Mouse (Mus musculus) hindbrain, embryonic 15.5 days (tissue): ENCODE results near the gene Prpsap1. TPM values are rescaled to one million over a fixed set of nuclear protein-coding genes. Genes with fewer than 3 reads are reported as not detected.

Source experiments
- ATAC-seq: fragments of 200-750 bp; cut with Nextera tagmentation; 2 replicates; pipeline ENCODE4 v1.8.0; 2017; ENCODE audit warnings: low read depth, moderate number of reproducible peaks, moderate TSS enrichment; ENCODE audit not compliant: low FRiP score
- H3K27ac ChIP-seq: fragments of 300-500 bp; sonication (generic); replicated peaks from 2 replicates; pipeline ENCODE4 v1.5.1; 2015; ENCODE audit warnings: mild to moderate bottlenecking, inconsistent platforms
- H3K27me3 ChIP-seq: fragments of 300-500 bp; sonication (generic); 2 replicates; pipeline ENCODE4 v1.6.1; 2015; ENCODE audit warnings: control low read depth, inconsistent platforms
- H3K36me3 ChIP-seq: fragments of 300-500 bp; sonication (generic); 2 replicates; pipeline ENCODE4 v1.6.1; 2015; ENCODE audit warnings: control low read depth, inconsistent platforms
- H3K4me1 ChIP-seq: fragments of 300-500 bp; sonication (generic); replicated peaks from 2 replicates; pipeline ENCODE4 v1.6.1; 2015; ENCODE audit warnings: control low read depth, inconsistent platforms
- H3K4me2 ChIP-seq: fragments of 300-500 bp; sonication (generic); 2 replicates; pipeline ENCODE4 v1.6.1; 2015; ENCODE audit warnings: moderate library complexity, mild to moderate bottlenecking, inconsistent platforms
- H3K4me3 ChIP-seq: fragments of 300-500 bp; sonication (generic); 2 replicates; pipeline ENCODE4 v1.5.1; 2015; ENCODE audit warnings: mild to moderate bottlenecking, inconsistent platforms
- H3K9ac ChIP-seq: fragments of 300-500 bp; sonication (generic); 2 replicates; pipeline ENCODE4 v1.6.1; 2015; ENCODE audit warnings: inconsistent platforms
- H3K9me3 ChIP-seq: fragments of 300-500 bp; sonication (generic); 2 replicates; pipeline ENCODE4 v1.6.1; 2016; ENCODE audit warnings: control low read depth, inconsistent platforms
- WGBS: fragments of 180-500 bp; shearing (Covaris S2); methylation state at CpG from one replicate; pipeline ENCODE4 v1.1.7; 2015; 5-methylcytosine and 5-hydroxymethylcytosine counted together
- polyA plus RNA-seq: library from polyadenylated mRNA; unstranded; fragments of >200 nt; fragmentation: Nextera tagmentation; extraction: Ambion mirVana; gene quantifications from 2 replicates; pipeline ENCODE4 v1.2.1, GENCODE M21; 2015

The Prpsap1 gene
- polyA plus RNA-seq, 1 experiment from 2014 or later: 186 TPM

DNA sequence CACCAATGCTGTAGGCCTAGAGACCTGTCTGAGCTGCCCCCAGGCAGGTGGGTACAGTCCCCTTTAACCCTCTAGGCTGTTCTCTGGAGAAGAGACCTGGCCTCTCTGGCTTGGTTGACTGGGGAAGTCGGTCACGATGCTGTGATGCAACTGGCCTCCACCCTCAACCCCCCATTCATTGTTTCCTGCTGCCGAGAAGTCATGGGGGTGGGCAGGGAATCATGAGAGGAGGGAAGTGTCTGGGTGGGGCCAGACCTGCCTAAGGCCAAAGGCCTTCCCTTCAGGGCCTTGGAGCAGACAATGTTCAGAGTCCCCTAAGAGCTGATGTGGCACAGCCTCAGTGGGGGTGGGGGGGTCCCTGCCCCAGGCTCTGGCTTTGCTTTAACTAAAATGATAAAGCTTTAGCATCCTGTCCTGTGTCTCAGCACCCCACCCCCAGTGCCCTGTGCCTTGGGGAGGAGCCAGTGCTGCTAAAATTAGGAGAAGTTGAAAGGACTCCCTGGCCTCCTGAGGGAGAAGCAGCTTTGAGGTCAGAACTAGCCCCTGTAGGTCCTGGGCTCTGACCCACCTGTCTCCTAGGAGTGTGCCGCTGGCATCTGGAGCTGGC is 57.2 kb downstream of the Prpsap1 start:
- H3K9me3 ChIP-seq: no peaks in the 10 kb centered on the region
- H3K27me3 ChIP-seq: no peaks in the 10 kb centered on the region
- no peak overlapping the region for H3K27ac ChIP-seq
- peaks cover 29% of the 10 kb centered on the region for H3K4me1 ChIP-seq
- no peak for ATAC-seq
- H3K9ac ChIP-seq: 0 out of 2 replicates have a peak overlapping the region, but pooled peaks have one; percentile 17
- no peak overlapping the region for H3K4me3 ChIP-seq
- H3K4me2 ChIP-seq: peak overlapping the region; percentile 74
- 60% methylated on average over 4 of the region's 4 CpGs for WGBS
- H3K36me3 ChIP-seq: peaks cover 3% of the 10 kb centered on the region; the same call in 1 of the 2 replicates

DNA sequence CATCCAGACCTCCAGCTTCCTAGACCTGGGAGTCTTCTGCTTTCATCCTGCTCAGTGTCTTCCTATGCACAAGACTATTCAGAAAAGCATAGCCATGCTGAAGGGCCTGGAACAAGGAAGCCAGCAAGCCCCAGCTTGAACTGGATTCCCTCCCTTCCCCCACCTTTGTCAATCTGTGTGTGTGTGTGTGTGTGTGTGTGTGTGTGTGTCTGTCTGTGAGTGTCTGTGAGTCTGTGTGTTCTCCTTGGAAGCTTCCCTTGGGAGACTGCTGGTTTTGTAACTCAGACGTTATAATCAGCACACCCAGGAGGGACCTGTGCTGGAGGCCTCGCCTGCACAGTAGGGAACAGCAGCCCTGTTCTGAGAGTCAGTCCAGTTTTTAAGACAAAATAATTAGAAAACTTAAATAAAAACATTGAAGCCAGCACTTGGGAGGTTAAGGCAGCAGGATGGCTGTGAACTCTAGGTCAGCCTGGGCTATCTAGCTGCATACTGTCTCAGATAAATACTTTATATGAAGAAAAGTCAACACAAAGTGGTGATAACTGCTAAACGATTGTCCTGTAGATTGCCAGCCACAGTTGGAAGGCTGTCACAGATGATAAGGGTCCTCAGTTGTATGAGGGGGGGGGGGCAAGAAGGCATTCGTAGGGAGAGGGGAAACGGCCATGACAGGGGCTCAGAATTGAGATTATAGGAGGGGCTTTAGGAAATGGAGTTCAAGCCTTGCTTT is 57.8 kb downstream of the Prpsap1 start:
- peak overlapping the region; percentile 74 for H3K4me2 ChIP-seq
- peaks cover 29% of the 10 kb centered on the region for H3K4me1 ChIP-seq
- no peaks in the 10 kb centered on the region for H3K27me3 ChIP-seq
- peak overlapping the region; percentile 65 for H3K4me3 ChIP-seq
- no peak for ATAC-seq
- H3K27ac ChIP-seq: 0 out of 2 replicates have a peak overlapping the region, but pooled peaks have one; percentile 11
- no peaks in the 10 kb centered on the region for H3K9me3 ChIP-seq
- H3K9ac ChIP-seq: peak overlapping the region; percentile 65; the same call in 1 of the 2 replicates
- peaks cover 3% of the 10 kb centered on the region; the same call in 1 of the 2 replicates for H3K36me3 ChIP-seq
- WGBS: 54% methylated on average over 5 of the region's 5 CpGs

DNA sequence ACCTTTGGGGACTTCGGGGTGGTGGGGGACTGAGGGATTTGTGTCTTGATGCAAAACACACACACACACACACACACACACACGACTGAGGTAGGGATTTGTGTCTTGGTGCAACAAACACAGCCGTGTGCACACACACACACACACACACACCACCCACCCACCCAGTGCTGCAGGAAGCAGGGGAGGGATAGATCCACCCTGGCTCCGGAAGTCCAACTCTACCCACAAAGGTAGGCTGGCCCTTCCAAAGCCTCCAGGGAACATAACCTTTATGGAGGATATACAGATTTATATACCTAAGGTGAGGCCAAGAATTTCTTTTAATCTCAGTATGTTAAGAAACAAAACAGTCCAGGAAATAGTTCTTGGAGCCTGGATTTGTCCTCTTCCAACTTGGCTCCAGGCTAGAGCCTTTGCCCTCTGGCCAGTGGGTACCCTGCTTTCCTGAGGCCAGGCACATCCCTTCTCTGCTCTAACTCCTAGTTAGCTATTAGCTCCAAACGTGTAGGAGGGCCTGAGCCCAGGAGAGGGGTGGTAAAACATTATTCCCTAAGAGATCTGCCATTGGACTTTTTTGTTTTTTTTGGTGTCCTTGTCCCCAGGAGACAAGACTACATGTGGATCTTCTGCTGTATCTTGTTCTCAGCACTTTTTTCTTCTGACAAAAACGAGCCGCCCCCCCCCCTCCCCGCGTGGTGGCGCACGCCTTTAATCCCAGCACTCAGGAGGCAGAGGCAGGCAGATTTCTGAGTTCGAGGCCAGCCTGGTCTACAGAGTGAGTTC is 58.8 kb downstream of the Prpsap1 start:
- H3K27me3 ChIP-seq: no peaks in the 10 kb centered on the region
- H3K36me3 ChIP-seq: peaks cover 3% of the 10 kb centered on the region; the same call in 1 of the 2 replicates

DNA sequence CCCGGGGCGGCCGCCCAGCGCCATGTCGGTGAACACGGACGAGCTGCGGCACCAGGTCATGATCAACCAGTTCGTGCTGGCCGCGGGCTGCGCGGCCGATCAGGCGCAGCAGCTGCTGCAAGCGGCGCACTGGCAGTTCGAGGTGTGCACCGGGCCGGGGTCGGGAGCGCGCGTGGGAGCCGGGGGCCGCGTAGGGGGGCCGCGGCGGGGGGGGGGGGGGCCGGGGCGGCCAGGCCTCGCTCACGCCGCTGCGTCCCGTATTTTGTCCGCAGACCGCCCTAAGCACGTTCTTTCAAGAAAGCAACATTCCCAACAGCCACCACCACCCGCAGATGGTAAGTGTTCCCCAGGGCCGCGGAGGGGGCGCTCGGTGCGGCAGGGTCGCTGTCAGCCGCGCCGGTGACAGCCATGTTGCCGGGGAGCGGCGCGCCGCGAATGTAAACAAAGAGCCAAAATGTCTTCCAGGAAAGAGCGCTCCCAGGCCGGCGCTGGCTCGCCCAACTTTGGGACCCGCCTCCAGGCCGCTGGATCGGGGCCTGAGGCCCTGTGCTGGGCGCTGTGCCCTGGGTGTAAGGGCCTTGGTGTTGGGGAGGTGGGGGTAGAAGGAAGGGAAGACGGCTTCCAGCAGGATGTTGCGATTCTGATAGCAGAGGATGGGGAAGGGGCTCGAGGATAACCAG is 59.6 kb downstream of the Prpsap1 start:
- H3K4me3 ChIP-seq: peak overlapping the region; percentile 65
- no peaks in the 10 kb centered on the region for H3K27me3 ChIP-seq
- H3K36me3 ChIP-seq: peaks cover 3% of the 10 kb centered on the region; the same call in 1 of the 2 replicates
- peak overlapping the region; percentile 74 for H3K4me2 ChIP-seq
- under 1% methylated on average over 33 of the region's 67 CpGs for WGBS
- H3K4me1 ChIP-seq: peaks cover 29% of the 10 kb centered on the region
- H3K9me3 ChIP-seq: no peaks in the 10 kb centered on the region
- ATAC-seq: peak; percentile 1; the same call in 1 of the 2 replicates
- peak overlapping the region; percentile 89 for H3K27ac ChIP-seq
- H3K9ac ChIP-seq: peak overlapping the region; percentile 65

More for the DNA sequence above, 58.8 kb downstream of the Prpsap1 start:
- Histone ChIP-seq H3K27ac (peak overlapping the region; percentile 89), H3K4me2 (peak overlapping the region; percentile 74), H3K9me3 (no peaks in the 10 kb centered on the region), H3K9ac (peak overlapping the region; percentile 65), H3K4me3 (peak overlapping the region; percentile 65), H3K4me1 (peaks cover 29% of the 10 kb centered on the region)
- ATAC-seq: no peak
- WGBS: 51% methylated on average over 12 of the region's 12 CpGs

DNA sequence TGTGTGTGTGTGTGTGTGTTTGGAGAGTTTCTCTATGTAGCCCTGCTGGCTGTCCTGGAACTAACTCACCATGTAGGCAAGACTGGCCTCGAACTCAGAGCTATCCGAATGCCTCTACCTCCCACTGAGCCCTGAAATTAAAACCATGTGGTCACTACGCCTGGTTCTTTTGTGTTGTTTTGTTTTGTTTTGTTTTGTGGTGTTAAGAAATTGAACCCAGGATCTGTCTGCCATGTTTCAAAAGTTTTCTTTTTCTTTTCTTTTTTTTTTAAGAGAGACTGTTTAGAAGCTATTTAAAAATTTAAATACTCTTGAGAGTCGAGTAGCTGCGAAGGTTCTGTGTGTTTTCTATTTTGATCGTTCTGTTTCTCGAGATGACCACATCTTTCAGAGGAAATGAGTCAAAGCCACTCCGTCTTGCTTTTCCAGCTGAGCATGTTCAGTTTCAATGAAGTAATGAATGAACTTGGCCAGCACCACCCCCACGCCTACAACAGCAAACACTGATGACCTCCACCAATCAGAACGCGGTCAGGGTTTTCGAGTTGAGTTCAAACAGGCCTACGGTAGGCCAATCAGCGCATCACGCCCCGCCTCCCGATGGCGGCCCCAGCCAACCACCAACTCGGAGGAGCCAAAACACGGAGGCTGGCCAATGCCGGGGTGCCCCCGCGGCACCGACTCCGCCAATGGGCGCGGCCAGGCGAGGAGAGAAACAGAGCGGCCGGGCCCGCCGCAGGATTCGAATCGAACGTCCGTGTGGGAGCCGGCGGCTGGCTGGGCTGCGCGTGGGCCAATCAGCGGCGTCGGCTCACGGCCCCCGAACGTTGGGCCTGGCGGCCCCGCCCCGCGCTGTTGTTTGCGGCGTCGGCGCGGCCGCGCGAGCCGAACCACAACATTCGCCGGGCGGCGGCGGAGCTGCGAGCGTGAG is 60.4 kb downstream of the Prpsap1 start, which contains the start of gene Ubald2:
Gene Ubald2 (plus strand): TSS at position 739 of the 931 bp plus-strand sequence.
- no peaks in the 10 kb centered on the region for H3K9me3 ChIP-seq
- peaks cover 3% of the 10 kb centered on the region; the same call in 1 of the 2 replicates for H3K36me3 ChIP-seq
- peak within 1 kb of the TSS; percentile 65 for H3K4me3 ChIP-seq
- no peaks in the 10 kb centered on the region for H3K27me3 ChIP-seq
- H3K4me1 ChIP-seq: peaks cover 29% of the 10 kb centered on the region
- peak; percentile 99 for ATAC-seq
- WGBS: 3% methylated on average over 50 of the region's 66 CpGs
- peak within 1 kb of the TSS; percentile 65 for H3K9ac ChIP-seq
- H3K4me2 ChIP-seq: peak within 1 kb of the TSS; percentile 74
- peak within 1 kb of the TSS; percentile 89 for H3K27ac ChIP-seq

DNA sequence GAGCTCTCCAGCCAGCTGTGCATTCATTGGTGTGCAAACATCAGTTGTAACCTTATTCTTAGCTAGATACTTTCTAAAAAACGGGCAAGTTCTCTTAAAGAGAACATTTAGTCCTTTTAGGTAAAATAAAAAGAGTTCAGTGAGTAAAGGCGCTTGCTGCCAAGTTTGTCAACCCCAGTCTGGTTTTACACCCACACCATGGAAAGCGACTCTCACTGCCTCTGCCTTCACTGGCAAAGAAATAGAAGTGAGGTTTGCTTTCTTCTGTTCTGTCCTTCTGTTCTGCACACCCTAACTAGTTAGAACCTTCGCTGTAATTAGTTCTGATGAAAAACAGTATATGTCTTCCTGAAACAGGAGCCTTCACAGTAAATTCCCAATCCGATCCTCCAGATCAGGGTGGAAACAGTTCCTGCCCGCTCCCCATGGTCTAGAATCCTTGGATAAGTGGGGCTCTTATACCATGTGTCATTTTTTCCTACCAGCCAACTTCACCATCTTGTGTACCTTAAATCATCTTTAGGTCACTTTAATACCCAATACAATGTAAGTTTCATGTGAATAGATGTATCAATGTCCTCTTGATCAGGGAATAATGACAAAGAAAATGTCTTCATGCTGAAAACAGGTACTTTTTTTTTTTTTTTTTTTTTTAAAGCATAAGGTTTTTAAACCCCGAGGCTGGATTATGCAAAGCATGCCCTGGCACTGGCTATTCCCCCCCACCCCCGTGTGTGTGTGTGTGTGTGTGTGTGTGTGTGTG is 61.2 kb downstream of the Prpsap1 start:
- Histone ChIP-seq H3K27ac (no peak overlapping the region), H3K9ac (no peak overlapping the region), H3K9me3 (no peaks in the 10 kb centered on the region), H3K36me3 (peaks cover 3% of the 10 kb centered on the region; the same call in 1 of the 2 replicates), H3K4me2 (no peak overlapping the region), H3K4me3 (no peak overlapping the region), H3K27me3 (no peaks in the 10 kb centered on the region), H3K4me1 (peaks cover 29% of the 10 kb centered on the region)
- WGBS: 64% methylated on average over 8 of the region's 8 CpGs
- ATAC-seq: no peak

DNA sequence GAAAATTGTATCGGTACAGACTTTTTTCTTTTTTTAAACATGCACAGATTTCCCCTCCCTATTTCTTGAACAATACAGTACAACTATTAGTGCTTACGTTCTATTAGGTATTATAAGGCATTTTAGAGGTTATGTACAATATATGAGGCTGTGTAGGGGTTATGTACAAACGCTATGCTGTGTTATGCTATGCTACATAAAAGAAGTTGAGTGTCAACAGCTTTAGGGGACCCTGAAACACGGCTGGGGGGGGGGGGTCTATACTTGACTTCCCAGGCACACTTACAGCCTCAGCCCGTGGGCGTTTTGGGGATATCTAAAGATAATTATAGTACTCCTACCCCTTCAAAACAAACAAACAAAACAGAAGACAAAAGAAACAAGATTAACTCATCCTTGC is 61.9 kb downstream of the Prpsap1 start:
- no peaks in the 10 kb centered on the region for H3K9me3 ChIP-seq
- no peak overlapping the region for H3K4me3 ChIP-seq
- 57% methylated on average over 6 of the region's 6 CpGs for WGBS
- H3K36me3 ChIP-seq: no peaks in the 10 kb centered on the region
- H3K27me3 ChIP-seq: no peaks in the 10 kb centered on the region
- H3K9ac ChIP-seq: no peak overlapping the region
- no peak overlapping the region for H3K27ac ChIP-seq
- H3K4me2 ChIP-seq: no peak overlapping the region
- H3K4me1 ChIP-seq: peaks cover 23% of the 10 kb centered on the region
- ATAC-seq: no peak

DNA sequence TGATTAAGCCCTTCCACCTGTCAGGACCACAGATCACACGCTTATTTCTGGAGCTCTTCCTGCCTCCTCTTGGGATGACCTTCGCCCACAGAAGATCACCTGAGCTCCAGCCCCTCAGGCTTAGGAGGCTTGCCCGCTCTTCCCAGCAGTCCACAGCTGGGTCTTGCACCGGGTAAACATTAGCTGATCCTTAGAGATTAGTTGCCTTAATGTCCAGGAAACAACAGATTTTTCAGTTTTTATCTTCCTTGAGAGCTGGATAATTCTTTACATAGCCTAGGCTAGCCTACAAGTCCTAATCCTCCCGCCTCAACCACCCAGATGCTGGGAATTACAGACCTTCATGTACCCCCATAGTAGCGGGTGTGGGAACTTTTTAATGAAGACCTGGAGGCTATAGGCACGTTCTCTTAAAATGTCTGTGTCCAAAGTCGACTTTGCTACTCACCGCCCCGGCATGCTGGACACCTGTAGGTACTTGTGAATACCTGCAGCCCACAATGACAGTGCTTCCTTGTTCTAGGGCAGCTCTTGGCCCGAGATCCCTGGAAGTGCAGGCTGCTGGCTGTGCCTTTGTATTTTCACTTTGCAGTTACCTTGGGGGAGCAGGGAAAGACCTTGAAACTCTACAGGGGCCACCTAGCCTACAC is 62.4 kb downstream of the Prpsap1 start:
- H3K36me3 ChIP-seq: no peaks in the 10 kb centered on the region
- H3K27ac ChIP-seq: no peak overlapping the region
- no peak overlapping the region for H3K4me2 ChIP-seq
- peaks cover 17% of the 10 kb centered on the region for H3K4me1 ChIP-seq
- ATAC-seq: no peak
- H3K9me3 ChIP-seq: no peaks in the 10 kb centered on the region
- no peak overlapping the region for H3K9ac ChIP-seq
- 61% methylated on average over 11 of the region's 11 CpGs for WGBS
- no peak overlapping the region for H3K4me3 ChIP-seq
- no peaks in the 10 kb centered on the region for H3K27me3 ChIP-seq

DNA sequence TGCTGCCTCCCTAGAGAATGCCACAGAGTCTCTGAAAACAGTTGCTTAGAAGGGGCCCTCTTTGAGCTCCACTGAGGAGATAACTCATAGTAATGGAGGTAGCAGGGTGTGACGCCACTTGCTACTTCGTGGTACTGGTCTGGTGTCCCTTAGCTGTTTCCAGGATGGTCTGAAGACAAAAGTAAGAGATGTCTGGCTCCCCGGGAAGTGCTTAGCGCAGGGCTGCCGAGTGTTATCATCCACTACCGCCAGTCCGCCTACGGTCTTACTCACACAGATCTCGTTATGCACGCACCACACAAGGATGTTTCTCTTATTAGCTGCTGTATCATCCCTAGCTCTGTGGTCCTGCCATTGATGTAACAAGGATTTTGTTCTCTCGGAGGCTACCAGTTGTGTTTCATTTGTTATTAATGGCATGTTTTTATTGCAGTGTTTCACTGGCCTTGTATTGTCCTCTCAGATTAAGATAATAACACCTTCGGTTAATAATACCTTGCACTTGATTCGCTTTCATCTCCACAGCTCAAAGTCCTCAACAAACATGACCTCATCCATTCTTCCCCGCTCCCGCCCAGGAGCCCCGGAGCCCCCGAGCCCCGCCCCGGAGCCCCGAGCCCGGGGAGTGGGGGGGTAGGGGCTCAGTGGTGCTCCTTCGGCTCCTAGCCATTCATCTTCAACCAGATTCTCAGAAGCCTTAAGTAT is 63.1 kb downstream of the Prpsap1 start:
- no peak for ATAC-seq
- WGBS: 51% methylated on average over 22 of the region's 22 CpGs
- Histone ChIP-seq H3K27me3 (no peaks in the 10 kb centered on the region), H3K36me3 (no peaks in the 10 kb centered on the region), H3K9ac (no peak overlapping the region), H3K4me1 (peaks cover 10% of the 10 kb centered on the region), H3K9me3 (no peaks in the 10 kb centered on the region), H3K27ac (no peak overlapping the region), H3K4me2 (no peak overlapping the region), H3K4me3 (no peak overlapping the region)
